15 mouse cellular contexts compared by ENCODE assay signal in genomic region chr12:79384787-79385186, GRCm38 (mm10).
DNase-seq lines count a peak whose midpoint lies in the region; ATAC-seq and TF ChIP-seq lines count a peak whose summit lies in the region.
"Had no signal": no experiment of that assay in that cellular context is flagged by ENCODE, and none has a peak within 500 bp of the region (broad histone marks: within the 10 kb centered on the region; RNA-seq: fewer than 3 reads in every experiment).

No protein-coding gene starts in this region.

- H3K27ac ChIP-seq in heart, embryonic 15.5 days = peak overlapping the region; percentile 60
- H3K27ac ChIP-seq in lung, postnatal 0 days (ENCODE audit: low read length) = peak overlapping the region; percentile 60
- H3K27ac ChIP-seq: forebrain, embryonic 12.5 days; hindbrain, embryonic 13.5 days; kidney, postnatal 0 days; liver, embryonic 15.5 days; midbrain, embryonic 15.5 days had no signal

- no peak overlapping the region; the same call in 1 of the 2 replicates for H3K9ac ChIP-seq in heart, embryonic 15.5 days
- 0 out of 2 replicates have a peak overlapping the region, but pooled peaks have one; percentile 12 for H3K9ac ChIP-seq in lung, postnatal 0 days (replicated peaks; ENCODE audit: low read depth)
- H3K9ac ChIP-seq: forebrain, embryonic 12.5 days; hindbrain, embryonic 13.5 days; liver, embryonic 15.5 days; midbrain, embryonic 15.5 days had no signal

- H3K27me3 ChIP-seq in heart, embryonic 15.5 days = no peaks in the 10 kb centered on the region
- H3K27me3 ChIP-seq in lung, postnatal 0 days (replicated peaks; ENCODE audit: insufficient read depth, low read length) = no peaks in the 10 kb centered on the region
- H3K27me3 ChIP-seq: forebrain, embryonic 12.5 days; hindbrain, embryonic 13.5 days; liver, embryonic 15.5 days; midbrain, embryonic 15.5 days had no signal

- no peak for TF ChIP-seq CTCF in lung, postnatal 0 days (IDR thresholded peaks at IDR 0.05)

- no peak for DNase-seq in heart, adult 8-10 months (ENCODE audit: low spot score)
- peak; percentile 29 for DNase-seq in adipocyte (ENCODE audit: low spot score)
- DNase-seq in lung, postnatal 0 days (ENCODE audit: low spot score) = peak; percentile 64
- no peak for DNase-seq in cerebellum, postnatal 25 days
- no peak for DNase-seq in frontal cortex, adult 2 months (ENCODE audit: extremely low spot score in 1 of 2, low spot score in 1 of 2)
- no peak for DNase-seq in cerebellum, adult 9-11 months
- DNase-seq: adrenal gland, adult 8-10 months; gastrocnemius, postnatal 14 days had no signal

- peak overlapping the region; percentile 48 for H3K4me2 ChIP-seq in heart, embryonic 15.5 days
- peak overlapping the region; percentile 28; the same call in 1 of the 2 replicates for H3K4me2 ChIP-seq in lung, postnatal 0 days (replicated peaks; ENCODE audit: low read depth, low read length)
- H3K4me2 ChIP-seq: forebrain, embryonic 12.5 days; hindbrain, embryonic 13.5 days; liver, embryonic 15.5 days; midbrain, embryonic 15.5 days had no signal

- no peaks in the 10 kb centered on the region for H3K36me3 ChIP-seq in heart, embryonic 15.5 days
- no peaks in the 10 kb centered on the region for H3K36me3 ChIP-seq in lung, postnatal 0 days (ENCODE audit: insufficient read depth, low read length)
- H3K36me3 ChIP-seq: forebrain, embryonic 12.5 days; hindbrain, embryonic 13.5 days; liver, embryonic 15.5 days; midbrain, embryonic 15.5 days had no signal

- 30% methylated on average over 9 of the region's 9 CpGs for WGBS in heart, embryonic 15.5 days
- 13% methylated on average over 9 of the region's 9 CpGs for WGBS in lung, postnatal 0 days

- no peaks in the 10 kb centered on the region for H3K9me3 ChIP-seq in heart, embryonic 15.5 days (replicated peaks)
- H3K9me3 ChIP-seq in lung, postnatal 0 days (ENCODE audit: low read length) = no peaks in the 10 kb centered on the region
- H3K9me3 ChIP-seq: forebrain, embryonic 12.5 days; hindbrain, embryonic 13.5 days; liver, embryonic 15.5 days; midbrain, embryonic 15.5 days had no signal

- H3K4me1 ChIP-seq in heart, embryonic 15.5 days (replicated peaks) = peaks cover 32% of the 10 kb centered on the region
- H3K4me1 ChIP-seq in lung, postnatal 0 days (ENCODE audit: insufficient read depth, low read depth, low read length) = peaks cover 11% of the 10 kb centered on the region; the same call in 1 of the 2 replicates
- H3K4me1 ChIP-seq: hindbrain, embryonic 13.5 days; midbrain, embryonic 15.5 days had no signal

- H3K4me3 ChIP-seq in heart, embryonic 15.5 days = no peak overlapping the region
- H3K4me3 ChIP-seq in lung, postnatal 0 days (ENCODE audit: low read depth, low read length) = no peak overlapping the region; the same call in 1 of the 2 replicates
- H3K4me3 ChIP-seq: forebrain, embryonic 12.5 days; hindbrain, embryonic 13.5 days; liver, embryonic 15.5 days; midbrain, embryonic 15.5 days had no signal

- TF ChIP-seq EP300 in lung, postnatal 0 days (IDR thresholded peaks at IDR 0.05) = no peak

- no peak for ATAC-seq in heart, embryonic 15.5 days (replicated peaks; ENCODE audit: insufficient number of reproducible peaks, insufficient read depth, low FRiP score, low read depth)
- ATAC-seq in erythroid progenitor cell, adult 5-6 weeks (replicated peaks; ENCODE audit: low FRiP score, poor library complexity, severe bottlenecking) = 0 out of 2 replicates have a peak, but pooled peaks have one; percentile 37
- ATAC-seq in lung, postnatal 0 days = peak; percentile 50
- ATAC-seq: midbrain, embryonic 15.5 days had no signal

Comparison
In these comparisons a context has a peak if more than half of its experiments do, and no peak if none do; other contexts are left out.
1. DNase-seq: peak in adipocyte (single experiment) and lung, postnatal 0 days (single experiment); none in heart, adult 8-10 months (single experiment), cerebellum, postnatal 25 days (0 of 2), frontal cortex, adult 2 months (0 of 2) and cerebellum, adult 9-11 months (single experiment).